Mouse (Mus musculus): ENCODE measurements around the gene Loxl4. TPM values are rescaled to one million over a fixed set of nuclear protein-coding genes. Genes with fewer than 3 reads are reported as not detected.

The Loxl4 gene
- polyA plus RNA-seq, 1 experiment from 2014 or later = 2.4 TPM

GRCm38 (mm10) chr19:42597896-42598295 lies 14.7 kb downstream of the Loxl4 start:
- Histone ChIP-seq H3K27me3 (replicated peaks; ENCODE audit: control insufficient read depth, insufficient read depth, low read length) (no peaks in the 10 kb centered on the region), H3K4me3 (ENCODE audit: low read length) (no peak overlapping the region), H3K27ac (ENCODE audit: low read length) (no peak overlapping the region), H3K9me3 (ENCODE audit: control insufficient read depth, low read length) (no peaks in the 10 kb centered on the region), H3K4me2 (ENCODE audit: low read depth, low read length) (no peak overlapping the region), H3K9ac (ENCODE audit: low read depth, low read length) (no peak overlapping the region), H3K4me1 (ENCODE audit: control insufficient read depth, insufficient read depth, low read length) (no peaks in the 10 kb centered on the region), H3K36me3 (ENCODE audit: control insufficient read depth, insufficient read depth, low read length) (peaks cover 2% of the 10 kb centered on the region; the same call in 1 of the 2 replicates)
- WGBS = 91% methylated on average over 6 of the region's 6 CpGs
- no peak for ATAC-seq

GRCm38 (mm10) chr19:42597286-42597685 lies 15.3 kb downstream of the Loxl4 start:
- Histone ChIP-seq H3K4me2 (ENCODE audit: low read depth, low read length) (no peak overlapping the region), H3K9ac (ENCODE audit: low read depth, low read length) (no peak overlapping the region), H3K9me3 (ENCODE audit: control insufficient read depth, low read length) (no peaks in the 10 kb centered on the region), H3K27ac (ENCODE audit: low read length) (no peak overlapping the region), H3K4me3 (ENCODE audit: low read length) (no peak overlapping the region), H3K27me3 (replicated peaks; ENCODE audit: control insufficient read depth, insufficient read depth, low read length) (no peaks in the 10 kb centered on the region), H3K4me1 (ENCODE audit: control insufficient read depth, insufficient read depth, low read length) (no peaks in the 10 kb centered on the region), H3K36me3 (ENCODE audit: control insufficient read depth, insufficient read depth, low read length) (peaks cover 2% of the 10 kb centered on the region; the same call in 1 of the 2 replicates)
- whole genome bisulfite sequencing = 93% methylated on average over 12 of the region's 12 CpGs
- no peak for ATAC-seq

- peaks cover 2% of the 10 kb centered on the region; the same call in 1 of the 2 replicates for H3K36me3 ChIP-seq (ENCODE audit: control insufficient read depth, insufficient read depth, low read length)
- no peak overlapping the region for H3K27ac ChIP-seq (ENCODE audit: low read length)
- no peak overlapping the region for H3K4me2 ChIP-seq (ENCODE audit: low read depth, low read length)
- ATAC-seq = no peak
- H3K27me3 ChIP-seq (replicated peaks; ENCODE audit: control insufficient read depth, insufficient read depth, low read length) = no peaks in the 10 kb centered on the region
- no peak overlapping the region for H3K9ac ChIP-seq (ENCODE audit: low read depth, low read length)
- WGBS = 92% methylated on average over 6 of the region's 6 CpGs
- no peak overlapping the region for H3K4me3 ChIP-seq (ENCODE audit: low read length)
- H3K9me3 ChIP-seq (ENCODE audit: control insufficient read depth, low read length) = no peaks in the 10 kb centered on the region
- H3K4me1 ChIP-seq (ENCODE audit: control insufficient read depth, insufficient read depth, low read length) = no peaks in the 10 kb centered on the region
Observed at GRCm38 (mm10) chr19:42595066-42595465, 17.5 kb downstream of the Loxl4 start.

DNA sequence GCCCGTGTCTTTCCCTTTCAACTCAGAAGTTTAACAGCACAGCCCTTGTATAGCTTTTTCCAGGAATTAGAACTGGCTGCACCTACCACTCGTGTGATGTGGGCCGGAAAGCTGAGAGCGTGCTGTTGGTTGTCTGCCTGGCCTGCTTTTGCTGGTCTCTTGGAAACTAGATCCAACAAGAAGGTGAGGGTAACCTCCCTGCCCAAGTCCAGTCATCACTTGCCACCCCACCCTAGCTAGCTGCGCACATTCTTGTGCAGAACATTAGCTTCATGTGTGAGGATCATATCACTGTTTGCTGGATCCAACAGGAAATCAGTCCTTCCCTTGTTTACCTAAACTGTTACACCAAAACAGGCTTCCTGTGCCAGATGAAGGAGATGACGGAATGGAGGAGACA lies 19.2 kb downstream of the Loxl4 start:
- H3K4me3 ChIP-seq (ENCODE audit: low read length) = no peak overlapping the region
- H3K9me3 ChIP-seq (ENCODE audit: control insufficient read depth, low read length) = no peaks in the 10 kb centered on the region
- no peak overlapping the region for H3K9ac ChIP-seq (ENCODE audit: low read depth, low read length)
- peaks cover 2% of the 10 kb centered on the region; the same call in 1 of the 2 replicates for H3K4me1 ChIP-seq (ENCODE audit: control insufficient read depth, insufficient read depth, low read length)
- H3K36me3 ChIP-seq (ENCODE audit: control insufficient read depth, insufficient read depth, low read length) = peaks cover 2% of the 10 kb centered on the region; the same call in 1 of the 2 replicates
- no peak overlapping the region for H3K4me2 ChIP-seq (ENCODE audit: low read depth, low read length)
- no peak overlapping the region for H3K27ac ChIP-seq (ENCODE audit: low read length)
- H3K27me3 ChIP-seq (replicated peaks; ENCODE audit: control insufficient read depth, insufficient read depth, low read length) = no peaks in the 10 kb centered on the region
- WGBS = 82% methylated on average over 6 of the region's 6 CpGs
- ATAC-seq = no peak

- no peak overlapping the region for H3K9ac ChIP-seq (ENCODE audit: low read depth, low read length)
- H3K4me1 ChIP-seq (ENCODE audit: control insufficient read depth, insufficient read depth, low read length) = peaks cover 7% of the 10 kb centered on the region; the same call in 1 of the 2 replicates
- H3K4me2 ChIP-seq (ENCODE audit: low read depth, low read length) = no peak overlapping the region
- 77% methylated on average over 14 of the region's 14 CpGs for WGBS
- H3K36me3 ChIP-seq (ENCODE audit: control insufficient read depth, insufficient read depth, low read length) = peaks cover 2% of the 10 kb centered on the region; the same call in 1 of the 2 replicates
- no peak for ATAC-seq
- H3K4me3 ChIP-seq (ENCODE audit: low read length) = no peak overlapping the region
- no peak overlapping the region for H3K27ac ChIP-seq (ENCODE audit: low read length)
- H3K27me3 ChIP-seq (replicated peaks; ENCODE audit: control insufficient read depth, insufficient read depth, low read length) = no peaks in the 10 kb centered on the region
- H3K9me3 ChIP-seq (ENCODE audit: control insufficient read depth, low read length) = no peaks in the 10 kb centered on the region
Observed at GRCm38 (mm10) chr19:42591534-42591933, 21.1 kb downstream of the Loxl4 start.

GRCm38 (mm10) chr19:42589246-42589645 lies 23.4 kb downstream of the Loxl4 start:
- no peak overlapping the region for H3K9ac ChIP-seq (ENCODE audit: low read depth, low read length)
- no peak overlapping the region for H3K27ac ChIP-seq (ENCODE audit: low read length)
- no peaks in the 10 kb centered on the region for H3K27me3 ChIP-seq (replicated peaks; ENCODE audit: control insufficient read depth, insufficient read depth, low read length)
- H3K4me2 ChIP-seq (ENCODE audit: low read depth, low read length) = no peak overlapping the region
- H3K4me3 ChIP-seq (ENCODE audit: low read length) = no peak overlapping the region
- WGBS = 57% methylated on average over 1 of the region's 1 CpGs
- 0 out of 2 replicates have a peak, but pooled peaks cover 2% of the 10 kb centered on the region for H3K36me3 ChIP-seq (ENCODE audit: control insufficient read depth, insufficient read depth, low read length)
- H3K9me3 ChIP-seq (ENCODE audit: control insufficient read depth, low read length) = no peaks in the 10 kb centered on the region
- peaks cover 7% of the 10 kb centered on the region; the same call in 1 of the 2 replicates for H3K4me1 ChIP-seq (ENCODE audit: control insufficient read depth, insufficient read depth, low read length)
- no peak for ATAC-seq

- ATAC-seq = no peak
Observed at GRCm38 (mm10) chr19:42587704-42588103, 24.9 kb downstream of the Loxl4 start.

DNA sequence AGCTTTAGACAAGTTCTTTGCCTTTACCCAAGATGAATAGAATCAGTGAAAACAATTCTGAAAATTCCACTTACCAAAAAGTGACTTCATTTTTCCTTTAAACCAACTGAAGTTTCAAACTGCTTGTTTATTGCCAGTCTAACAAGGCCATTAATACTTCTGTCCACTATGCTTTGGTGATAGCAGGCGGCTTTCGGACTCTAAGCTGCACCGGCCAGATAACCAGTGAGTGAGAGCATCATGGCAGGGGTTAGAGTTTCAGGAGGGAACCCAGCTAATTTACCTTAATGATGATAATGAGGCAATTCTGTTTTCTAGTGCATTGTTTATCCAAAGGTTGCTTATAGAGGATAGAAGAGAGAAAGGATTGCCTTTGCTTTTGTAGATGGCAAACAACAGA lies 28.4 kb downstream of the Loxl4 start:
- Histone ChIP-seq H3K27ac (ENCODE audit: low read length) (no peak overlapping the region), H3K36me3 (ENCODE audit: control insufficient read depth, insufficient read depth, low read length) (no peaks in the 10 kb centered on the region), H3K9ac (ENCODE audit: low read depth, low read length) (no peak overlapping the region), H3K4me2 (ENCODE audit: low read depth, low read length) (no peak overlapping the region), H3K9me3 (ENCODE audit: control insufficient read depth, low read length) (no peaks in the 10 kb centered on the region), H3K4me3 (ENCODE audit: low read length) (no peak overlapping the region), H3K27me3 (replicated peaks; ENCODE audit: control insufficient read depth, insufficient read depth, low read length) (no peaks in the 10 kb centered on the region), H3K4me1 (ENCODE audit: control insufficient read depth, insufficient read depth, low read length) (peaks cover 7% of the 10 kb centered on the region; the same call in 1 of the 2 replicates)
- 80% methylated on average over 3 of the region's 3 CpGs for WGBS
- no peak for ATAC-seq

More at GRCm38 (mm10) chr19:42587704-42588103, 24.9 kb downstream of the Loxl4 start:
- H3K9me3 ChIP-seq (ENCODE audit: control insufficient read depth, low read length) = no peaks in the 10 kb centered on the region
- peaks cover 7% of the 10 kb centered on the region; the same call in 1 of the 2 replicates for H3K4me1 ChIP-seq (ENCODE audit: control insufficient read depth, insufficient read depth, low read length)
- no peak overlapping the region; the same call in 1 of the 2 replicates for H3K27ac ChIP-seq (ENCODE audit: low read length)
- H3K9ac ChIP-seq (ENCODE audit: low read depth, low read length) = no peak overlapping the region
- no peak overlapping the region for H3K4me2 ChIP-seq (ENCODE audit: low read depth, low read length)
- WGBS = 43% methylated on average over 2 of the region's 2 CpGs
- no peaks in the 10 kb centered on the region for H3K27me3 ChIP-seq (replicated peaks; ENCODE audit: control insufficient read depth, insufficient read depth, low read length)
- no peaks in the 10 kb centered on the region for H3K36me3 ChIP-seq (ENCODE audit: control insufficient read depth, insufficient read depth, low read length)
- no peak overlapping the region for H3K4me3 ChIP-seq (ENCODE audit: low read length)

DNA sequence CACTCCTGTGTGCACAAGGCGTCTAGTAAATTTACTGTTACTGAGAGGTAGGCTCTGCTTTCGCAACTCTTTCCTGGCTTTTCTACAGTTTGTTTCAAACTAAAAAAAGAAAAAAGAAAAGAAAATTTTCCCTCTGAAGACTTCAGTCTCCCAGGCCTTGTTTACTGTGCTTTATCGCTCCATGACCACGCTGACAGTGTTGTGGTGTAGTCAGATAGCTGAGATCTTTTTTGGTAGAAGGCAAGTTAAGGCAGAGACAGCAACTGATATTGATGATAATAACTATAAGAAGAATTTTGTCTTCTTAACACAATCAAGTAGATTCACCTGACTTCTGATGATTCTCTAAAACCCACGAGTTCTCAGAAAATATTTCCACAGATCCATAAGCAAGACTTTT lies 28.9 kb downstream of the Loxl4 start:
- H3K4me2 ChIP-seq (ENCODE audit: low read depth, low read length) = no peak overlapping the region
- H3K9me3 ChIP-seq (ENCODE audit: control insufficient read depth, low read length) = no peaks in the 10 kb centered on the region
- no peak overlapping the region for H3K4me3 ChIP-seq (ENCODE audit: low read length)
- H3K4me1 ChIP-seq (ENCODE audit: control insufficient read depth, insufficient read depth, low read length) = peaks cover 7% of the 10 kb centered on the region; the same call in 1 of the 2 replicates
- no peak for ATAC-seq
- no peak overlapping the region for H3K27ac ChIP-seq (ENCODE audit: low read length)
- no peaks in the 10 kb centered on the region for H3K27me3 ChIP-seq (replicated peaks; ENCODE audit: control insufficient read depth, insufficient read depth, low read length)
- 90% methylated on average over 5 of the region's 5 CpGs for WGBS
- no peak overlapping the region for H3K9ac ChIP-seq (ENCODE audit: low read depth, low read length)
- H3K36me3 ChIP-seq (ENCODE audit: control insufficient read depth, insufficient read depth, low read length) = no peaks in the 10 kb centered on the region

DNA sequence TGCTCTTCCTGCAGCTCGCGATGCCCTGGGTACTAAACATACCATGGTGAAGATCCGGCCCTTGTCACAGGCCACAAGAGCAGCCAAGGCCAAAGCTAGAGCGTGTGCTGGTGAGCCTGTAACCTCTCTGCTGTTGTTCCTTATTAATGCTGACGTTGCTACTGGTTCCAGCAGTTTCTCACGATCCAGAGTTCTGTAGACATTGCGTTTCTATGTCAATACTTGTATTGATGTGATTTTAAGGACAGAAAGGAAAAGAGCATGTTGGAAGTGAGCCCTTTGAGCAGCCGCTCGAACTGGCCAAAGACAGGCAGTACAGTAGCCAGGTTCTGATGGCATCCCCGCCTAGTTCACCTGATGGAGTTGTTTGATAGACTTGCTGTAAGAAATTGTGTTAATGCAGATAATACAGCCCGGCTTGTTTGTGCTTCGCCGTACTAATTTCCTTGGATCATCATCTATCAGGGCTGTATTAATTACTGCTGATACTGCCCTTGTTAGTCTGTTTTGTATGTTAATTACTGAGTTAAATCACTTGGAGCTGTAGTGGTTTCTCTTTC lies 29.7 kb downstream of the Loxl4 start:
- no peaks in the 10 kb centered on the region for H3K4me1 ChIP-seq (ENCODE audit: control insufficient read depth, insufficient read depth, low read length)
- H3K4me3 ChIP-seq (ENCODE audit: low read length) = no peak overlapping the region
- no peak overlapping the region for H3K27ac ChIP-seq (ENCODE audit: low read length)
- no peaks in the 10 kb centered on the region for H3K27me3 ChIP-seq (replicated peaks; ENCODE audit: control insufficient read depth, insufficient read depth, low read length)
- no peak overlapping the region for H3K9ac ChIP-seq (ENCODE audit: low read depth, low read length)
- H3K4me2 ChIP-seq (ENCODE audit: low read depth, low read length) = no peak overlapping the region
- H3K36me3 ChIP-seq (ENCODE audit: control insufficient read depth, insufficient read depth, low read length) = no peaks in the 10 kb centered on the region
- ATAC-seq = no peak
- WGBS = 88% methylated on average over 13 of the region's 13 CpGs
- no peaks in the 10 kb centered on the region for H3K9me3 ChIP-seq (ENCODE audit: control insufficient read depth, low read length)
